Mouse (Mus musculus): ENCODE results near the gene Rad50. TPM values are rescaled to one million over a fixed set of nuclear protein-coding genes. Genes with fewer than 3 reads are reported as not detected.

The Rad50 gene
- polyA plus RNA-seq, 1 experiment: 20.4 TPM

DNA sequence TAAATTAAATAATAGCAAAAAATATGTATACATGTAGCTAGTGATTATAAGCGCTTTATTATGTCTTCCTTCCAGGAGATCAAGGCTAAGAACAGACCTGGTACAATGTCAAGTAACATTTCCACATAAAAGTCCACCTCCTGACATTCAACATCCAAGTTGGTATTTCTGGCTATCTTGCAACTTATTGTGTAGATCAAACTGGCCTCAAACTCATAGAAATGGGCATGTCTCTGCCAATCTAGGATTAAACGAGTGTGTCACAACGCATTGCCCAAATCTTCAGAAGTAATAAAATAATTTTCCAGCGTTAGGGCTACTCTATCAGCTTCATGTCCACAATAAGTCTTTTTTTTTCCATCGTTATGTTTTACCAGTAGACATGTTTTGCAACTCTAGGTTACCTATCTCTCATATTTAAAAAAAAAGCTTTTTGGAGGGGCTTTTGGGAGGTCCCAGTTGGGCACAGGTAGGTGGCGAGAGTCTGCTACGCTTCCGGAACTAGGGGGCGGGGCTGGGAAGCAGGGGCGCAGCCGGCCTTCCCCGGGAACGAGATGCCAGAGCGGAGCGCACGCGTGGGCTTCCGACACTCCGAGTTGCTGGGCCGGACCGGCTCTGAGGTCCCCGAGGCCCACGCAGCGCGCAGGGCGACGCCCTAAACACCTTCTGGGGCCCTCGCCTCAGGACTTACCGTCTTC lies 734 bp downstream of the Rad50 start:
- Histone ChIP-seq H3K27ac (ENCODE audit: insufficient read depth, low read depth, low read length) (peak overlapping the region; percentile 70), H3K4me3 (ENCODE audit: insufficient read depth, low read length) (peak overlapping the region; percentile 78), H3K4me1 (ENCODE audit: control insufficient read depth, insufficient read depth, low read length) (peaks cover 6% of the 10 kb centered on the region)
- TF ChIP-seq CTCF (IDR thresholded peaks at IDR 0.05; ENCODE audit: low read depth, low read length) (no peak), POLR2A (IDR thresholded peaks at IDR 0.05; ENCODE audit: borderline replicate concordance, low read depth, low read length) (no peak)

DNA sequence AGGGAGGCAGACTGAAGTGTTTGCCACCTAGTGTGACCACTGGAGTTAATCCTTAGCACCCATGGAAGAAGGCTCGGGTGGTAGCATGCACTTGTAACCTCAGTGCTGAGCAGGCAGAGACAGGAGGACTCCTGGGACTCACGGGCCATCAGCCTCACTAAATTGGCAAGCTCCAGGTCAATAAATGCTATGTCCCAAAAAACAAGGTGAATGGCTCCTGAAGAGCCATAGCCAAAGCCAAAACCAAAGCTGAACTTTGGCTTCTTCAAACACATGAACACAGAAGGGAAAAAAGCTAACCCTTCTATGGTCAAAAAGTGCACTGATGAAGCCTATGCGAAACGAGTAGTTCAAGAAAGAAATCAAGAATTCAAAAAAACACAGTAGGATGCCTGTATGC lies 7.8 kb downstream of the Rad50 start:
- Histone ChIP-seq H3K27ac (ENCODE audit: insufficient read depth, low read depth, low read length) (no peak overlapping the region), H3K4me1 (ENCODE audit: control insufficient read depth, insufficient read depth, low read length) (no peaks in the 10 kb centered on the region), H3K4me3 (ENCODE audit: insufficient read depth, low read length) (no peak overlapping the region)
- TF ChIP-seq POLR2A (IDR thresholded peaks at IDR 0.05; ENCODE audit: borderline replicate concordance, low read depth, low read length): no peak
- TF ChIP-seq CTCF (IDR thresholded peaks at IDR 0.05; ENCODE audit: low read depth, low read length): no peak

DNA sequence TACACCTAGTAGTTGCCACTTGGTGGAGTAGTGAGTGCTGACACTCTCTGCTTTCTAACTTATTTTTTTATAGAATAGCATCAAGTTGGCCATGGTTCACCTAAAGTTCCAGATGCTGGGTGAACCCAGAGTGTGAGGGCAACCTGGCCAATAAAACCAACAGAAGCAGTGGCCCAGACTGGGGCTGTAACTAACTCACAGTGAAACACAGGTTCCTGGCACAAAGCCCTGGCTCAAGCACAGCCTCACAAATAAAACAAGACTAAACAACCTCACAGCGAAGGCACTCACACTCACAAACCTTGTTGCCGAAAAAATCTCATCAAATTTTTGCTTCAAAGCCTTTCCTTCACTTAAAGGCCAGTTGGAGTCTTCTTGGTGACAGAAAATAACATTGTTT lies 8.6 kb downstream of the Rad50 start:
- no peak for TF ChIP-seq CTCF (IDR thresholded peaks at IDR 0.05; ENCODE audit: low read depth, low read length)
- TF ChIP-seq POLR2A (IDR thresholded peaks at IDR 0.05; ENCODE audit: borderline replicate concordance, low read depth, low read length): no peak
- H3K4me1 ChIP-seq (ENCODE audit: control insufficient read depth, insufficient read depth, low read length): no peaks in the 10 kb centered on the region
- no peak overlapping the region for H3K27ac ChIP-seq (ENCODE audit: insufficient read depth, low read depth, low read length)
- H3K4me3 ChIP-seq (ENCODE audit: insufficient read depth, low read length): no peak overlapping the region

DNA sequence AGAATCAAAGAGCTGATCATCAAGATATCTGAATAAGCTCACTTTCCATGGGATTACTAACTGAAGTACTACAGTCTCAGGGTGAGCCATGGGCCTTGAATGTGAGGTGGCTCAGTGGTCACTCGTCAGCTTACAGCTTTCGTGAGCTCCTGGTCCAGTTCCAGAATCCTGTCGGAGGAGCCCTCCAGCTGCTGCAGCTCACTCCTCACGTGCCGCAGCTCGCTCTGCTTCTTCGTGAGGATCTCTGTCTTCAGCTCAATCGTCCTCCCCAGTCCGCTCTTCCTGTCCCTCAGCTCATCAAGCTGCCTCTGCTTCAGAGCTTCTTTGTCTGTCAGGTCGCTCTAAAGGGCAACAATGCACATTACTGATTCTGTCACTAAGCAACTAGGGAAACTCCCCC lies 15.1 kb downstream of the Rad50 start:
- Histone ChIP-seq H3K27ac (ENCODE audit: insufficient read depth, low read depth, low read length) (no peak overlapping the region), H3K4me3 (ENCODE audit: insufficient read depth, low read length) (no peak overlapping the region), H3K4me1 (ENCODE audit: control insufficient read depth, insufficient read depth, low read length) (no peaks in the 10 kb centered on the region)
- TF ChIP-seq POLR2A (IDR thresholded peaks at IDR 0.05; ENCODE audit: borderline replicate concordance, low read depth, low read length) (no peak), CTCF (IDR thresholded peaks at IDR 0.05; ENCODE audit: low read depth, low read length) (no peak)

DNA sequence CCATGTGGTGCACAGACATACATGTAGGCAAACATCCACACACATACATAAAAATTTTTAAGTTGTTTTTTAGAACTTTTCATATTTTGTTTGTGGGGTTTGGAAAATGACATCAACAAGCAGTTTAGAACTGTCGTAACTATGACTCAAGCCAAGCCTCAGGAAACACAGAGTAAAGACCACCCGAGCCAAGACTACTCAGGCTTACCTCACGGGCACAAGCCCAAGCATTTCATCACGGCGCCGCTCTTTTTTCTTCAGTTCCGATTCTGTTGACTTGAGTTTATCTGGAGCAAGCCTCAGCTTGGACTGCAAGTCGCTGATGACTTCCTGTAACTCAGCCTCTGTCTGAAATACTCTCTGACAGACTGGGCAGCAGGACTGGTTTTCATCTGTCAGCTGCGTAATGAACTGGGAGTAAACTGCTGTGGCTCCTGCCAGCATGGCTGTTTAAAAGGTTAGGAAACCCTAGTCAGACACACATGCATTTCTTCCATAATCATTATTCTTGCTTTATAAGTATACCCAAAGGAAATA lies 24.1 kb downstream of the Rad50 start:
- TF ChIP-seq POLR2A (IDR thresholded peaks at IDR 0.05; ENCODE audit: borderline replicate concordance, low read depth, low read length) (no peak), CTCF (IDR thresholded peaks at IDR 0.05; ENCODE audit: low read depth, low read length) (no peak)
- Histone ChIP-seq H3K4me3 (ENCODE audit: insufficient read depth, low read length) (no peak overlapping the region), H3K27ac (ENCODE audit: insufficient read depth, low read depth, low read length) (no peak overlapping the region), H3K4me1 (ENCODE audit: control insufficient read depth, insufficient read depth, low read length) (no peaks in the 10 kb centered on the region)

DNA sequence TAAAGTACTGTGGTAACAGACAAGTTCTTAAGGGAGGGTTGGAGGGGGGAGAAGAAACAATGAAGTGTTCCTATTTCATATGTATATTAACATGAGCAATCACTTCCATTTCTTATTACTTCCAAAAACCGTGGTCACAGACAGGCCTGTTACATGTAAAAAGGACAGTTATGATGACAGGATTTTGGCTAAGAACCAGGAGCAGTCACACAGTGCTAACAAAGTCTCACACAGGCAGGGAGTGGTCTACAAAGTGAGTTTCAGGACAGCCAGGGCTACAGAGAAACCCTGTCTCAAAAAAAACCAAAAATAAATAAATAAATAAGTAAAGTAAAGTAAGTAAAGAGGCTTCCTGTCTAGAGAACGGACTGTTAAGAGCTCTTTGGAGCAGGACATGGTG lies 24.9 kb downstream of the Rad50 start:
- Histone ChIP-seq H3K4me3 (ENCODE audit: insufficient read depth, low read length) (no peak overlapping the region), H3K27ac (ENCODE audit: insufficient read depth, low read depth, low read length) (no peak overlapping the region), H3K4me1 (ENCODE audit: control insufficient read depth, insufficient read depth, low read length) (no peaks in the 10 kb centered on the region)
- no peak for TF ChIP-seq CTCF (IDR thresholded peaks at IDR 0.05; ENCODE audit: low read depth, low read length)
- no peak for TF ChIP-seq POLR2A (IDR thresholded peaks at IDR 0.05; ENCODE audit: borderline replicate concordance, low read depth, low read length)

DNA sequence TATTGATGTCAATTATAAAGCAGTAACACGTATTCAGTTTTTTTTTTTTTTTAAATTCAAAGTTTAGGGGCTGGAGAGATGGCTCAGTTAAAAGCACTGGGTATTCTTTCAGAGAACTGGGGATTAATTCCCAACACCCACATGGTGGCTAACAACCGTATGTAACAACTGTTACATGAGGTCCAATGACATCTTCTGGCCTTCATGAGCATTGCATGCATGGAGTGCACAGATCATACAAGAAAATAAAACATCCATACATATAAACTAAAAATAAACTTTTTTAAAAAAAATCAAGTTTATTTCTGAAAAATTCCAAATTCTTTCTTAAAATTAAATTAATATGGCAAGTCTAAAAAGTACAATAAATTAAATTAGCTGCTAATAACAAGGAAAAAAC lies 25.4 kb downstream of the Rad50 start:
- Histone ChIP-seq H3K27ac (ENCODE audit: insufficient read depth, low read depth, low read length) (no peak overlapping the region), H3K4me3 (ENCODE audit: insufficient read depth, low read length) (no peak overlapping the region), H3K4me1 (ENCODE audit: control insufficient read depth, insufficient read depth, low read length) (no peaks in the 10 kb centered on the region)
- no peak for TF ChIP-seq POLR2A (IDR thresholded peaks at IDR 0.05; ENCODE audit: borderline replicate concordance, low read depth, low read length)
- no peak for TF ChIP-seq CTCF (IDR thresholded peaks at IDR 0.05; ENCODE audit: low read depth, low read length)

DNA sequence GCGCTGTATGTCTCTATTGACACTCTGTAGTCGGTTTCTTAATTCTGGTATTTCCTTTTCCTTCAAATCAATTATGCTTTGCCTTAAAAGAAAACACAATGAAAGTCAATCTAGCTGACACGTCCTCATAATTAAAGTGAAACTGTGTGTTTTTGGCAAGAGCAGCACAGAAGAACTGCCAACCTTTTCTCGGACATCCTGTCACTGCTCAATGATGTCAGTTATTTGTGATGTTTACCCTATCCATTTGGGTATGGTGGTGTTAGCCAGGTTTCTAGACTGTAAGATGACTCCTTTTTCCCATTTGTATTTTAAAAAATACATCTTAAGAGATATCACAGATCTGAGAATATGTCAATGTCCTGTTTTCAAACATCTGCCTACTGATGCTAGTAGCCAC lies 27.0 kb downstream of the Rad50 start:
- H3K27ac ChIP-seq (ENCODE audit: insufficient read depth, low read depth, low read length): no peak overlapping the region
- H3K4me1 ChIP-seq (ENCODE audit: control insufficient read depth, insufficient read depth, low read length): no peaks in the 10 kb centered on the region
- no peak overlapping the region for H3K4me3 ChIP-seq (ENCODE audit: insufficient read depth, low read length)
- TF ChIP-seq CTCF (IDR thresholded peaks at IDR 0.05; ENCODE audit: low read depth, low read length) (no peak), POLR2A (IDR thresholded peaks at IDR 0.05; ENCODE audit: borderline replicate concordance, low read depth, low read length) (no peak)

DNA sequence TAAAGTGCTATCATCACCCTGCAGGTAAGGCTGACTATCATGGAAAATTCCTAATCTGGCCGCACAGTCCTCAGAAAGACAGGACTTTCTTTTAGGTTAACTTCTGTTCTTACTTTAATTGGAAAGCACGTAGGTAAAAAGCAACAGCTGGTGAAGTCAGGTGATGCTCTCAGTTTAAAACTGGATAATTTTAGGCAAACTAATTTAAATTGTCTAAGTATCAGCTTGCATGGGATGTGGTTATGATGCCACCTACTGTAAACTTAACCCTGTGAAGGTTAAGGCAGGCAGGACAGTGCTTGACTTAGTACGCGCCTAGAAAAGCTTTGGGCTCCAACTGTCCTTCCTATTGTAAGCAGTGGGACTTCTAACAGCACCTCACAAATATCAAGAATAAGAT lies 35.7 kb downstream of the Rad50 start:
- TF ChIP-seq POLR2A (IDR thresholded peaks at IDR 0.05; ENCODE audit: borderline replicate concordance, low read depth, low read length) (no peak), CTCF (IDR thresholded peaks at IDR 0.05; ENCODE audit: low read depth, low read length) (no peak)
- no peak overlapping the region for H3K4me3 ChIP-seq (ENCODE audit: insufficient read depth, low read length)

DNA sequence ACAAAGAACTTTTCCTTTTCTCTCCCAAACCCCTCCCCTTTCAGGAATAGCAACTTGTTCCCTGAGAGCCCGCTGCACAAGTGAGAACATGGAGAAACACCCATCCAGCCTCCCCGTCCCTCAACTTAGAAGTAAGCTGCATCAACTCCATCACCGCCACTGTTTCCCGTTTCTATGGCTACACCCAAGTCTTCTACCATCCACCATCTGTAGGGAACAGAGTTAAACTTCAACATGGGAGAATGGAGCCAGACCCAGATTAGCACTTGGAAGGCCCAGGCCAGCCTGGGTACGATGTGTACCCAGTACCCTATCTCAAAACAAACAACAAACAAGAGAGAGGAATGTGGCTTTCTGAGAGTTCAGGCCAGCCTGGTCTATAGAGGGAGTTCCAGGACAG lies 43.0 kb downstream of the Rad50 start:
- Histone ChIP-seq H3K4me3 (ENCODE audit: insufficient read depth, low read length) (no peak overlapping the region), H3K27ac (ENCODE audit: insufficient read depth, low read depth, low read length) (no peak overlapping the region), H3K4me1 (ENCODE audit: control insufficient read depth, insufficient read depth, low read length) (peaks cover 25% of the 10 kb centered on the region)
- TF ChIP-seq CTCF (IDR thresholded peaks at IDR 0.05; ENCODE audit: low read depth, low read length) (no peak), POLR2A (IDR thresholded peaks at IDR 0.05; ENCODE audit: borderline replicate concordance, low read depth, low read length) (no peak)

More for the DNA sequence above, 35.7 kb downstream of the Rad50 start:
- H3K27ac ChIP-seq (ENCODE audit: insufficient read depth, low read depth, low read length): no peak overlapping the region
- no peaks in the 10 kb centered on the region for H3K4me1 ChIP-seq (ENCODE audit: control insufficient read depth, insufficient read depth, low read length)

Data from bone marrow macrophage, adult 2 months (primary cell).